In the genomic region with DNA sequence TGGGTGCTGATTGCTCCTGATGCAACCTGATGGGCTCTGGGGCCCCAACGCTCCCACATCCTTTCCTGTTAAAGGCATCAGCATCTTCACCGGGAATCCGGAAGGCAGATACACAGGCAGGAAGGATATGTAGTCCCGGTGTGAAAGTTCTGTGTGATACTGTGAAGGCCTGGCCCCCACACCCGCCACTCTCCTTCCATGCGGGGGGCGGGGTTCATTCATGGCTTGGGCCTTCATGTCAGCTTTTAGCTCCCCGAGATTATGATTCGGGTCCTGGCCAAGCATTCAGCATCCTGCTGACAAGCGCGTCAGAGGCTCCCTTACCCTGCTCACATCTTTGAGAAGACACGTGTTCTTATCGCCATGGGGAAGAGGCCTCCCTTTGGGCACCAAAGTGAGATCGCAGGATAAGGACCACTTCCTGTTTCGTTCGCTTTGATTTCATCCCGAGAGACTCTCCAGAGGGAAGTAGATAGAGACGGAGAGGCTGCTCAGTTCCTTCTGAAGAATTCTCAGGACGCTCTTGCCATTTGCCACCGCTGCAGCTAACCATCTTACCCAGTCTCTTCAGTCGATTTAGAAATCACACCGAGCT, we compare ENCODE assay signal across 7 mouse cellular contexts. TPM values are rescaled to one million over a fixed set of nuclear protein-coding genes. Genes with fewer than 3 reads are reported as not detected.
DNase-seq lines count a peak whose midpoint lies in the region; ATAC-seq and TF ChIP-seq lines count a peak whose summit lies in the region.

No protein-coding gene starts in this region.

- peak overlapping the region; percentile 18 for H3K4me3 ChIP-seq in ES-Bruce4 (ENCODE audit: low read depth, low read length)
- no peak overlapping the region for H3K4me3 ChIP-seq in hindbrain, embryonic 16.5 days (ENCODE audit: low read length)
- H3K4me3 ChIP-seq in lung, postnatal 0 days (ENCODE audit: low read depth, low read length), result no peak overlapping the region

- 46% methylated on average over 22 of the region's 22 CpGs for WGBS in hindbrain, embryonic 16.5 days
- WGBS in lung, postnatal 0 days, result 23% methylated on average over 22 of the region's 22 CpGs

- no peak for TF ChIP-seq EP300 in ES-Bruce4 (IDR thresholded peaks at IDR 0.05; ENCODE audit: insufficient read depth, low read depth, low read length)
- no peak for TF ChIP-seq EP300 in lung, postnatal 0 days (IDR thresholded peaks at IDR 0.05)

- ATAC-seq in activated CD4-positive, CD25-positive, alpha-beta regulatory T cell, adult 4 months, result peak; percentile 14
- no peak for ATAC-seq in hindbrain, embryonic 16.5 days
- peak; percentile 30; the same call in 1 of the 2 replicates for ATAC-seq in lung, postnatal 0 days

- H3K27me3 ChIP-seq in ES-Bruce4 (ENCODE audit: control insufficient read depth, insufficient read depth, low read length, poor library complexity, severe bottlenecking), result no peaks in the 10 kb centered on the region
- H3K27me3 ChIP-seq in hindbrain, embryonic 16.5 days (replicated peaks; ENCODE audit: control insufficient read depth, insufficient read depth, low read length), result no peaks in the 10 kb centered on the region
- no peaks in the 10 kb centered on the region for H3K27me3 ChIP-seq in lung, postnatal 0 days (replicated peaks; ENCODE audit: insufficient read depth, low read length)

- H3K4me1 ChIP-seq in ES-Bruce4 (ENCODE audit: control insufficient read depth, insufficient read depth, low read length), result no peaks in the 10 kb centered on the region
- H3K4me1 ChIP-seq in hindbrain, embryonic 16.5 days (ENCODE audit: control insufficient read depth, insufficient read depth, low read depth, low read length), result no peaks in the 10 kb centered on the region
- H3K4me1 ChIP-seq in lung, postnatal 0 days (ENCODE audit: insufficient read depth, low read depth, low read length), result peaks cover 3% of the 10 kb centered on the region; the same call in 1 of the 2 replicates

- no peak overlapping the region for H3K9ac ChIP-seq in ES-Bruce4 (ENCODE audit: low read depth, poor library complexity, severe bottlenecking)
- no peak overlapping the region for H3K9ac ChIP-seq in hindbrain, embryonic 16.5 days (ENCODE audit: low read depth, low read length)
- H3K9ac ChIP-seq in lung, postnatal 0 days (replicated peaks; ENCODE audit: low read depth), result no peak overlapping the region

- H3K4me2 ChIP-seq in hindbrain, embryonic 16.5 days (ENCODE audit: low read length), result peak overlapping the region; percentile 20
- peak overlapping the region; percentile 17; the same call in 1 of the 2 replicates for H3K4me2 ChIP-seq in lung, postnatal 0 days (replicated peaks; ENCODE audit: low read depth, low read length)

- TF ChIP-seq POLR2A in ES-Bruce4 (IDR thresholded peaks at IDR 0.05; ENCODE audit: insufficient read depth, low read length), result no peak

- peak; percentile 35 for DNase-seq in lung, postnatal 0 days (ENCODE audit: low spot score)
- DNase-seq in urinary bladder, adult 18-20 months (ENCODE audit: low spot score in 2 of 2), result no peak
- DNase-seq in urinary bladder, adult 2 months (ENCODE audit: low spot score), result no peak
- no peak for DNase-seq in c-Kit-positive CD71-positive TER-119-positive erythroid progenitor cells, embryonic 14.5 days (ENCODE audit: low spot score)

- H3K27ac ChIP-seq in ES-Bruce4 (ENCODE audit: insufficient read depth, low read length), result no peak overlapping the region
- no peak overlapping the region for H3K27ac ChIP-seq in hindbrain, embryonic 16.5 days (ENCODE audit: low read depth, low read length)
- H3K27ac ChIP-seq in lung, postnatal 0 days (ENCODE audit: low read length), result no peak overlapping the region

- no peaks in the 10 kb centered on the region for H3K9me3 ChIP-seq in ES-Bruce4 (replicated peaks; ENCODE audit: control insufficient read depth, insufficient read depth, low read length, poor library complexity, severe bottlenecking)
- no peaks in the 10 kb centered on the region for H3K9me3 ChIP-seq in hindbrain, embryonic 16.5 days (ENCODE audit: control insufficient read depth, low read length)
- no peaks in the 10 kb centered on the region for H3K9me3 ChIP-seq in lung, postnatal 0 days (ENCODE audit: low read length)

- no peak for TF ChIP-seq CTCF in ES-Bruce4 (IDR thresholded peaks at IDR 0.05; ENCODE audit: low read depth, low read length)
- TF ChIP-seq CTCF in lung, postnatal 0 days (IDR thresholded peaks at IDR 0.05), result no peak

- H3K36me3 ChIP-seq in ES-Bruce4 (ENCODE audit: control insufficient read depth, insufficient read depth, low read length, poor library complexity, severe bottlenecking), result no peaks in the 10 kb centered on the region
- H3K36me3 ChIP-seq in hindbrain, embryonic 16.5 days (ENCODE audit: control insufficient read depth, insufficient read depth, low read length), result no peaks in the 10 kb centered on the region
- no peaks in the 10 kb centered on the region for H3K36me3 ChIP-seq in lung, postnatal 0 days (ENCODE audit: insufficient read depth, low read length)

RNA-seq across cellular contexts. Expression of gene Pomp, which starts 34.8 kb away (rescaled TPM):
- polyA plus RNA-seq in ES-Bruce4 (2011; ENCODE audit: insufficient read depth, insufficient read length, low read depth, missing spikeins), result 249 and 270 TPM in 2 replicates
- polyA plus RNA-seq in activated CD4-positive, CD25-positive, alpha-beta regulatory T cell, adult 4 months (2017; shearing (Covaris generic)), result 100 to 1,000 TPM; 278 to 593 TPM
- 482 and 537 TPM in 2 replicates for polyA plus RNA-seq in hindbrain, embryonic 16.5 days (2015; fragmentation: Nextera tagmentation; extraction: Ambion mirVana)
- 393 and 397 TPM in 2 replicates for polyA plus RNA-seq in lung, postnatal 0 days (2015; fragmentation: Nextera tagmentation; extraction: Ambion mirVana)
- 200 and 236 TPM in 2 replicates for polyA plus RNA-seq in urinary bladder, adult 2 months (2012; rRNA removed)
